Mouse (Mus musculus) limb, embryonic 15.5 days (tissue): ENCODE measurements around the gene Gpatch2l. TPM values are rescaled to one million over a fixed set of nuclear protein-coding genes. Genes with fewer than 3 reads are reported as not detected.
A peak's percentile ranks its signal among the peaks of the same experiment; 100 is the strongest.

Experiments
- ATAC-seq: fragments of 200-750 bp; cut with Nextera tagmentation; 2 replicates; pipeline ENCODE4 v1.8.0; 2017; ENCODE audit warnings: low read depth, moderate TSS enrichment; ENCODE audit not compliant: insufficient number of reproducible peaks, low FRiP score, low TSS enrichment
- H3K27ac ChIP-seq: fragments of 300-500 bp; sonication (generic); 2 replicates; pipeline ENCODE4 v1.5.1; 2015; ENCODE audit warnings: moderate library complexity, mild to moderate bottlenecking, inconsistent platforms
- H3K27me3 ChIP-seq: fragments of 300-500 bp; sonication (generic); 2 replicates; pipeline ENCODE4 v1.6.1; 2015; ENCODE audit warnings: inconsistent platforms
- H3K36me3 ChIP-seq: fragments of 300-500 bp; sonication (generic); 2 replicates; pipeline ENCODE4 v1.6.1; 2015; ENCODE audit warnings: inconsistent platforms
- H3K4me1 ChIP-seq: fragments of 300-500 bp; sonication (generic); 2 replicates; pipeline ENCODE4 v1.6.1; 2015; ENCODE audit warnings: inconsistent platforms
- H3K4me2 ChIP-seq: fragments of 300-500 bp; sonication (generic); 2 replicates; pipeline ENCODE4 v1.6.1; 2015; ENCODE audit warnings: mild to moderate bottlenecking, inconsistent platforms
- H3K4me3 ChIP-seq: fragments of 300-500 bp; sonication (generic); 2 replicates; pipeline ENCODE4 v1.5.1; 2015; ENCODE audit warnings: mild to moderate bottlenecking, inconsistent platforms
- H3K9ac ChIP-seq: fragments of 300-500 bp; sonication (generic); 2 replicates; pipeline ENCODE4 v1.6.1; 2015; ENCODE audit warnings: inconsistent platforms
- H3K9me3 ChIP-seq: fragments of 300-500 bp; sonication (generic); 2 replicates; pipeline ENCODE4 v1.6.1; 2016; ENCODE audit warnings: inconsistent platforms
- WGBS: fragments of 180-500 bp; shearing (Covaris S2); methylation state at CpG from one replicate; pipeline ENCODE4 v1.1.7; 2015; 5-methylcytosine and 5-hydroxymethylcytosine counted together
- polyA plus RNA-seq: library from polyadenylated mRNA; unstranded; fragments of >200 nt; fragmentation: Nextera tagmentation; extraction: Ambion mirVana; gene quantifications from 2 replicates; pipeline ENCODE4 v1.2.1, GENCODE M21; 2015

Gene Gpatch2l
- polyA plus RNA-seq, 1 experiment from 2014 or later = 18.1 TPM

GRCm38 (mm10) chr12:86234295-86234694 is 7.4 kb upstream of the Gpatch2l start:
- H3K4me1 ChIP-seq = no peaks in the 10 kb centered on the region
- WGBS = 65% methylated on average over 4 of the region's 4 CpGs
- H3K27me3 ChIP-seq = no peaks in the 10 kb centered on the region
- no peak overlapping the region for H3K27ac ChIP-seq
- H3K36me3 ChIP-seq = no peaks in the 10 kb centered on the region
- no peaks in the 10 kb centered on the region for H3K9me3 ChIP-seq
- no peak for ATAC-seq
- no peak overlapping the region for H3K4me3 ChIP-seq
- H3K9ac ChIP-seq = no peak overlapping the region
- no peak overlapping the region for H3K4me2 ChIP-seq

GRCm38 (mm10) chr12:86238736-86239135 is 2.9 kb upstream of the Gpatch2l start:
- no peak overlapping the region for H3K9ac ChIP-seq
- peaks cover under 1% of the 10 kb centered on the region; the same call in 1 of the 2 replicates for H3K36me3 ChIP-seq
- H3K27ac ChIP-seq = no peak overlapping the region
- no peaks in the 10 kb centered on the region for H3K27me3 ChIP-seq
- WGBS = 73% methylated on average over 2 of the region's 2 CpGs
- no peaks in the 10 kb centered on the region for H3K9me3 ChIP-seq
- H3K4me1 ChIP-seq = peaks cover 7% of the 10 kb centered on the region; the same call in 1 of the 2 replicates
- no peak overlapping the region for H3K4me2 ChIP-seq
- H3K4me3 ChIP-seq = no peak overlapping the region
- ATAC-seq = no peak

DNA sequence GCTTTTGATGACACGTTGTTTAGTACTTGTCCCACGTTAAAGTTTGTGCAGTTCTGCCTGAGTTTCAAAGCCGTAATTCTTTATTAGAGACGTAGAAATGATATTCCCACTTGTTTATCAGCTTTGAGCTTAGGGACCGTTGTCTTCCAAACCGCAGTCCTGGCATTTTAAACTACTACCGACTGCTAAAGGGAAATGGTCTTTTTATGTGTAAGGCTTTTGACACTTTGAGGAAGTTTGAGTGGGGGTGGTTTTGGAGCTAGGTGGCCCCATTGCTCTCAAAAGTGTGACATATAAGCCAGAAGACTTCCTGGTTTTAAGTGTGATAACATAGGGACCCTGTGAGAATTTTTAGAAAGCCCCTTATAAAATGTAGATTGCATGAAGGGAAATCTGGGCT is 905 bp downstream of the Gpatch2l start:
- no peak overlapping the region for H3K27ac ChIP-seq
- no peaks in the 10 kb centered on the region for H3K27me3 ChIP-seq
- H3K9ac ChIP-seq = peak overlapping the region; percentile 71
- peak overlapping the region; percentile 76 for H3K4me2 ChIP-seq
- 10% methylated on average over 7 of the region's 7 CpGs for WGBS
- no peaks in the 10 kb centered on the region for H3K9me3 ChIP-seq
- ATAC-seq = no peak
- H3K4me3 ChIP-seq = peak overlapping the region; percentile 76
- peaks cover 25% of the 10 kb centered on the region for H3K36me3 ChIP-seq
- H3K4me1 ChIP-seq = peaks cover 21% of the 10 kb centered on the region

GRCm38 (mm10) chr12:86243936-86244335 is 2.3 kb downstream of the Gpatch2l start:
- no peaks in the 10 kb centered on the region for H3K27me3 ChIP-seq
- H3K4me1 ChIP-seq = peaks cover 21% of the 10 kb centered on the region
- H3K9ac ChIP-seq = no peak overlapping the region
- H3K4me2 ChIP-seq = no peak overlapping the region
- H3K9me3 ChIP-seq = no peaks in the 10 kb centered on the region
- 96% methylated on average over 17 of the region's 17 CpGs for WGBS
- no peak for ATAC-seq
- H3K27ac ChIP-seq = no peak overlapping the region
- H3K36me3 ChIP-seq = peaks cover 27% of the 10 kb centered on the region
- no peak overlapping the region for H3K4me3 ChIP-seq

- WGBS = 73% methylated on average over 4 of the region's 4 CpGs
- no peak overlapping the region for H3K27ac ChIP-seq
- H3K27me3 ChIP-seq = no peaks in the 10 kb centered on the region
- H3K4me1 ChIP-seq = peaks cover 6% of the 10 kb centered on the region
- H3K9ac ChIP-seq = no peak overlapping the region
- H3K9me3 ChIP-seq = no peaks in the 10 kb centered on the region
- no peak overlapping the region for H3K4me2 ChIP-seq
- peaks cover 16% of the 10 kb centered on the region for H3K36me3 ChIP-seq
- no peak for ATAC-seq
- H3K4me3 ChIP-seq = no peak overlapping the region
Measured at GRCm38 (mm10) chr12:86250183-86250582, 8.5 kb downstream of the Gpatch2l start.

DNA sequence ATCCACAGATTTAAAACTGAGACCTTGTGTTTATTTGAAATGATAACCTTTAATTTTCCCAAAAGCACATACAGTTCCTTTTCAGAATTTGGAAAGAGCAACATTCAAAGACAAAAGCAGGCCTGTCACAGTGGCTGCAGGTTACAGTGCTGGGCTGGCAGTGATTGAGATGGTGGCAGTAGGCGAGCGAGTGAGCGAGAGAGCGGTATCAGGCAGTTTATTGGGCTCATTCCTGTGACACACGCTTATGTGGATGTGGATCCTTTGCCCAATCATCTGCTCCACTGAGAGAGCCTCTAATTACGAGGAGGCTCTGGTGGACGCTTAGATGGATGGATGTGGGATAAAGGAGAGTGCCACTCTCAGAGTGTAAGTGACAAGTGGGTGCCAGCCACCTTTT is 13.3 kb downstream of the Gpatch2l start:
- no peaks in the 10 kb centered on the region for H3K4me1 ChIP-seq
- H3K27ac ChIP-seq = no peak overlapping the region
- H3K9ac ChIP-seq = no peak overlapping the region
- no peaks in the 10 kb centered on the region for H3K9me3 ChIP-seq
- H3K36me3 ChIP-seq = peaks cover 13% of the 10 kb centered on the region
- ATAC-seq = no peak
- 83% methylated on average over 7 of the region's 7 CpGs for WGBS
- no peak overlapping the region for H3K4me3 ChIP-seq
- H3K4me2 ChIP-seq = no peak overlapping the region
- H3K27me3 ChIP-seq = no peaks in the 10 kb centered on the region

DNA sequence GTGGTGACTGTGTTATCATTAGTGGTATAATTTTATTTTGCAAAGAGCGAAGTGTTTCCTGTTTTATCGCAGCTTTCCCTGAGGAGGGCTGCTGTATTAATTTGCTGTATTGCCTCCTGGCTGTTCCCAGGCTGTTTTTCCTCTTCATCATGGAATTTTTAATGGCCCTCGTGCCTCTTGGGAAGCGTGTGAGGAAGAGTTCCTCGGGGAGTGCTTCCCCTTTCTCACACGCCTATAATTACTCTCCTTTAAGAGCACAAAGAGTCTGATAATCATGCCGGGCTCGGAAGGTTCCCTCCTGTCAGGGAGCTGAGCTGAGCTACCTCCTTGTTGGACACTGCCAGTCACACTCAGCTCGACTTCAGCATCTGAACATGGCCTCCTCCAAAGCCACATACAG is 30.0 kb downstream of the Gpatch2l start:
- ATAC-seq = no peak
- Histone ChIP-seq H3K9me3 (no peaks in the 10 kb centered on the region), H3K27ac (no peak overlapping the region), H3K4me3 (no peak overlapping the region), H3K4me2 (no peak overlapping the region), H3K36me3 (peaks cover 65% of the 10 kb centered on the region), H3K9ac (no peak overlapping the region), H3K4me1 (no peaks in the 10 kb centered on the region), H3K27me3 (no peaks in the 10 kb centered on the region)
- 47% methylated on average over 9 of the region's 9 CpGs for WGBS

GRCm38 (mm10) chr12:86274246-86274645 is 32.6 kb downstream of the Gpatch2l start:
- Histone ChIP-seq H3K27ac (no peak overlapping the region), H3K4me3 (no peak overlapping the region), H3K4me2 (no peak overlapping the region), H3K27me3 (no peaks in the 10 kb centered on the region), H3K9me3 (no peaks in the 10 kb centered on the region), H3K36me3 (peaks cover 58% of the 10 kb centered on the region), H3K9ac (no peak overlapping the region), H3K4me1 (no peaks in the 10 kb centered on the region)
- no peak for ATAC-seq
- 61% methylated on average over 2 of the region's 2 CpGs for WGBS

DNA sequence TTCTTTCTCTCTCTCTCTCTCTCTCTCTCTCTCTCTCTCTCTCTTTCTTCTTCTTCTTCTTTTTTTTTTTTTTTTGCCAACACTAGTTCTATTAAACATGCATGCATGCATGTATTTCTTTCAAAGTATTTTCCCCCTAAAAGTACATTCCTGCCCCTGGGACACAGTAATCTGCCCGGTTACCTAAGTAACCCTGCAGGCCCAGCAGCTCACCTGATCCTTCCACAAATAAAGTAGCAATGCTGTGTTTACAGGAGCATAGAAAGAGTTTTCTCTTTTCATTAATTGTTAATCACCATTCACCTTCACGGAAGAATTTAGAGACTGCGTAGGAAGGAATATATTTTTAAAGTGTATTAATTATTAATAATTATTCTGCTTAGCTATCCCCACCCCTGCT is 34.1 kb downstream of the Gpatch2l start:
- peaks cover 50% of the 10 kb centered on the region; the same call in 1 of the 2 replicates for H3K36me3 ChIP-seq
- no peak overlapping the region for H3K4me2 ChIP-seq
- H3K9me3 ChIP-seq = no peaks in the 10 kb centered on the region
- no peaks in the 10 kb centered on the region for H3K4me1 ChIP-seq
- no peak overlapping the region for H3K9ac ChIP-seq
- no peak overlapping the region for H3K27ac ChIP-seq
- 89% methylated on average over 3 of the region's 3 CpGs for WGBS
- no peaks in the 10 kb centered on the region for H3K27me3 ChIP-seq
- H3K4me3 ChIP-seq = no peak overlapping the region
- no peak for ATAC-seq

- H3K4me3 ChIP-seq = no peak overlapping the region
- no peak overlapping the region for H3K9ac ChIP-seq
- H3K27me3 ChIP-seq = no peaks in the 10 kb centered on the region
- 76% methylated on average over 2 of the region's 2 CpGs for WGBS
- H3K4me1 ChIP-seq = no peaks in the 10 kb centered on the region
- peaks cover 51% of the 10 kb centered on the region; the same call in 1 of the 2 replicates for H3K36me3 ChIP-seq
- no peak overlapping the region for H3K4me2 ChIP-seq
- H3K27ac ChIP-seq = no peak overlapping the region
- ATAC-seq = no peak
- H3K9me3 ChIP-seq = no peaks in the 10 kb centered on the region
Measured at GRCm38 (mm10) chr12:86276463-86276862, 34.8 kb downstream of the Gpatch2l start.

DNA sequence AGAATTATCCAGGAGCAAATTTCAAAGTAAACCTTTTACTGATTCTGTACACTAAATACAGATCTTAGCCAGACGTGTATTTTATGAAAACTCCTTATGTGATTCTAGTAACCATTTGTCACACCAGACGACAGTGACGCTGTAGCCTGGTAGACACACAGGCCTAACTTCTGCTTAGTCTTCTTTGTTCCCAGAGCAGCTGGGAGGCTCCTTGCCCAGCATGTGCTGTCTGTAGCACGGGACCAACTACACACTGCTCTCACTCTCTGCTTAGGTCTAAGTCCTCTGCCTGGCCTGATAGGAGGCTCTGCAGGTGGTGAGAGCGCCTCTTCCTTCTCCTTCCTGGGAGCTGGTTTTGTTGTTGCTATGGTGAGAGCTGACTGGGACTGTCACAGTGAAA is 35.2 kb downstream of the Gpatch2l start:
- Histone ChIP-seq H3K9me3 (no peaks in the 10 kb centered on the region), H3K36me3 (peaks cover 49% of the 10 kb centered on the region; the same call in 1 of the 2 replicates), H3K4me2 (no peak overlapping the region), H3K27me3 (no peaks in the 10 kb centered on the region), H3K9ac (no peak overlapping the region), H3K4me1 (no peaks in the 10 kb centered on the region), H3K4me3 (no peak overlapping the region), H3K27ac (no peak overlapping the region)
- 82% methylated on average over 5 of the region's 5 CpGs for WGBS
- no peak for ATAC-seq

DNA sequence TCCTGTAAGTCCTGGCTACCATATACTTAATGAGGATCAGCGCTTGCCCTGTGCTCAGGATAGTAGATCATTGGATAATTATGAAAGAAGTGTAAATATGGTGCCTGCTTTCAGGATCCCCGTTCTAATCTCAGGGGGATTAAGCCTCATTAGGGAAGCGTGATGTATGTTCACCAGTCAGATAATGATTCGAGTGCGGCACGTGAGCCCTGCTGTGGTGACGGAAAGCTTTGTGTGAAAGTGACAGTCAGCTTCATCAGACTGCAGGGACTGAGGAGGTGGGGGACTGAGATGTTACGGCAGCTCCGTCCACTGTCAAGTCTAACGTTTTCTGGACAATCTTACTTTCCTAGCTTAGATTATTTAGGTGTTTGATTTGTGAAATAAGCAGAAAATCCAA is 38.3 kb downstream of the Gpatch2l start:
- H3K36me3 ChIP-seq = peaks cover 43% of the 10 kb centered on the region; the same call in 1 of the 2 replicates
- H3K4me2 ChIP-seq = no peak overlapping the region
- H3K4me3 ChIP-seq = no peak overlapping the region
- no peaks in the 10 kb centered on the region for H3K4me1 ChIP-seq
- no peak for ATAC-seq
- no peak overlapping the region for H3K27ac ChIP-seq
- H3K9me3 ChIP-seq = no peaks in the 10 kb centered on the region
- no peaks in the 10 kb centered on the region for H3K27me3 ChIP-seq
- WGBS = 86% methylated on average over 10 of the region's 10 CpGs
- H3K9ac ChIP-seq = no peak overlapping the region

DNA sequence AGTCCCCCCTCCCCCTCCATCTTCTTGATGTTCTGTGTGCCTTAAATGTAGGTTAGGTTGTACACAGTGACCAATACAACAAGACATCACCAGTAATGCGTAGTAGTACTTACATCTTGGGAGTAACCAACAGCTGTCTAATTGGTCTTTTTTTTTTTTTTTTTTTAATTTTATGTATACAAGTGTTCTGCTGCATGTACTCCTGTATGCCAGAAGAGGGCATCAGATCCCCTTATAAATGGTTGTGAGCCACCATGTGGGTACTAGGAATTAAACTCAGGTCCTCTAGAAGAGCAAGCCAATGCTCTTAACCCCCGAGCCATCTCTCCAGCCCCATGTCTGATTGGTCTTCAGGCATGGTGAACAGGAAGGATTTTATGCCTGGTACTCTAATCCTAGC is 44.0 kb downstream of the Gpatch2l start:
- no peak overlapping the region for H3K4me3 ChIP-seq
- ATAC-seq = no peak
- H3K4me1 ChIP-seq = no peaks in the 10 kb centered on the region
- H3K4me2 ChIP-seq = no peak overlapping the region
- H3K36me3 ChIP-seq = peaks cover 57% of the 10 kb centered on the region
- no peaks in the 10 kb centered on the region for H3K27me3 ChIP-seq
- 92% methylated on average over 2 of the region's 2 CpGs for WGBS
- H3K27ac ChIP-seq = no peak overlapping the region
- H3K9ac ChIP-seq = no peak overlapping the region
- no peaks in the 10 kb centered on the region for H3K9me3 ChIP-seq
